Mouse (Mus musculus) thymus, postnatal 36 days (tissue): ENCODE measurements around the gene Ano10.
"Not testable (repeated sequence)": the region's sequence is repeated elsewhere in the genome, so short reads cannot be mapped to it uniquely, and the experiment has no call there.

Experiments
- DNase-seq, 2 experiments: peaks; one replicate each; pipeline ENCODE4 v3.0.0; 2022; ENCODE audit warnings: mixed read lengths in 2 of 2

Ano10 gene

GRCm38 (mm10) chr9:122294242-122294881 lies at the start of gene Ano10:
Gene Ano10 (minus strand): TSS chr9:122294423.
- DNase-seq = peak; percentile 97 to 98

- no peak for DNase-seq
Measured at GRCm38 (mm10) chr9:122343399-122343798, 49.2 kb upstream of the Ano10 start.

- DNase-seq = no peak
Measured at GRCm38 (mm10) chr9:122339972-122340371, 45.7 kb upstream of the Ano10 start.

DNA sequence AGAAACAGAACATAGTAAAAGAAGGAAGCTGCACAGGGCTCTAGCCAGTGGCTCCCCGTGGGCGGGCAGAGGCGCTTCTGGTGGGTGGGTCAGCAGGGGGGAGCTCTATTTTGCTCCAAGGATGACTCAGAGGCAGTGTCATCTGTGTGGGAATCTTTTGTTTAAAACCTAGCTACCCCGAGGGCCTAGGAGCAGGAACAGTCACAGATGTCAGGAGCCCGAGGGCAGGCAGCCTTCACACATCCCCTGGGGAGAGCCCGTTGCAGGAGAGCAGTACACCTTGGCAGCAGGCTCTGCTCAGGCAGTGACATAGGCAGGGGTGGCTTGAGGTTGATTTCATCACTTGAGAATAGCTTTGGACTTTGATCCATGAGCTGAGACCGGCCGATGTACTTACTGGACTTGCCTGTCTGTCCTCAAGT lies 43.3 kb upstream of the Ano10 start:
- no peak for DNase-seq

GRCm38 (mm10) chr9:122336677-122337076 lies 42.5 kb upstream of the Ano10 start:
- no peak for DNase-seq

DNA sequence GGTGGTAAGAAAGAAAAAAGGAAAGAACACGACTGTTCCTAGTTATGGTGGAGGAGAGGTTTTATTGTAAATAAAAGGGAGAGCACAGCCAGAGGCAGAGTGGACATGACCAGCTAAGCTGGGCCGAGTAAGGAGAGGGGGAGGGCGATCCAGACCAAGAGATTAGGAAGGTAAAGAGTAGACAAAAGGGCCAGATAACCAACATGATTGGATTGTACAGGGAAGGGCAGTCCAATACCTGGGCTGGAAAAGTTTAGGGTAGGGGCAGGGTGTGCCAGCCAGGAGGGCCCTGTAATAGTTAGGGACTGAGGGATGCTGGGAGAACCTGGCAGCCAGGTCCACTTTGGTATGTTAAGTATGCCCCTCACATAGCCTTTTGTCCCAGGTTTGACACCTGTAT lies 34.0 kb upstream of the Ano10 start:
- DNase-seq = no peak

- no peak for DNase-seq
Measured at GRCm38 (mm10) chr9:122325996-122326395, 31.8 kb upstream of the Ano10 start.

DNA sequence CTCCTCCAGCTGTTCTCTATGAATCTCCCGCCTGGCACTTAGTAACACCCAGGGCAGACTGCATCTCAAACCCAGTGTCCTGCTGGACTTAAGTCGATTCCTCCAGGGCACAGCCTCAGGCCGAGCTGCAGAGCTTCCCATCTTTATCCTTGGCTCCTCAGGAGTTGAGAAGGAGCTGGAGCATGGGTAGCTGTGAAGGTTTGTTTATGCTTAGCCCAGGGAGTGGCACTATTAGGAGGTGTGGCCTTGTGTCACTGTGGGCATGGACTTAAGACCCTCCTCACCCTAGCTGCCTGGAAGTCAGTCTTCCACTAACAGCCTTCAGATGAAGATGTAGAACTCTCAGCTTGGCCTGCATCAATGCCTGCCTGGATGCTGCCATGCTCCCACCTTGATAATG lies 28.1 kb upstream of the Ano10 start:
- no peak for DNase-seq

DNA sequence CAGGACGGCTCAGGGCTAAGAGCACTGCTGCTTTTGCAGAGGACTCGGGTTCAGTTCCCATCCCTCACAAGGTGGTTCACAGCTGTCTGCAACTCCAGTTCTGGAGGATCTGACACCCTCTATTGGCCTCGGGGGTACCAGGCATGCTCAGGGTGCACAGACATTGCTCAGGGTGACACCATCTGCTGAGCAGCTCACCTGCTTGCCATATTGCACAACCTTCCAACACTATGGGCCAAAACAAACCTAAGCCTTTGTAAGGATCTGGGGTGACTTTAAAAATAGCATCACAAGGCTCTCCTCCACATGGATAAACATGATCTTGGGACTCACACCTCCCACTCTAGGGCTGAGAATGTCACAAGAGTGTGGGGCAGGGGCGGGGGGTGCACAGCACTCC lies 26.4 kb upstream of the Ano10 start:
- no peak for DNase-seq

DNA sequence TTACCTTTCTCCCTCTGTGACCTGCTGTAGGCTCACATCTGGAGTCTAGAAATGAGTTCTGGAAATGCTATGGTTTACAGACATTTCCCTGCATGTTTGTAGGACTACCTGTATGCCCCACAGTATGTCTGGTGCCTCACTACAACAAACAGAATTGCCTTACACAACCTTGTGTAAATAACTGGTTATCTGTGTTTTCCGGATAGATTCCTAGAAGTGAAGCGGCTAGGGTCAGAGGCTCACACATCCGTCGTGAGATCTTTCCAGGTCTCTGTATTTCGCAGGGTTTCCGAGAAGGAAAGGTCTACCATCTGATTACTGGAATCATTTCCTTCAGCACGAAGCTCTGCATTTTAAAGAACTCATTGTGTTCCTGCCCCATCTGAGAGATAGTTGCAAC lies 22.3 kb upstream of the Ano10 start:
- DNase-seq = no peak

GRCm38 (mm10) chr9:122315501-122315900 lies 21.3 kb upstream of the Ano10 start:
- DNase-seq = no peak

- no peak for DNase-seq
Measured at GRCm38 (mm10) chr9:122314942-122315341, 20.7 kb upstream of the Ano10 start.

- no peak for DNase-seq
Measured at GRCm38 (mm10) chr9:122314386-122314785, 20.2 kb upstream of the Ano10 start.

DNA sequence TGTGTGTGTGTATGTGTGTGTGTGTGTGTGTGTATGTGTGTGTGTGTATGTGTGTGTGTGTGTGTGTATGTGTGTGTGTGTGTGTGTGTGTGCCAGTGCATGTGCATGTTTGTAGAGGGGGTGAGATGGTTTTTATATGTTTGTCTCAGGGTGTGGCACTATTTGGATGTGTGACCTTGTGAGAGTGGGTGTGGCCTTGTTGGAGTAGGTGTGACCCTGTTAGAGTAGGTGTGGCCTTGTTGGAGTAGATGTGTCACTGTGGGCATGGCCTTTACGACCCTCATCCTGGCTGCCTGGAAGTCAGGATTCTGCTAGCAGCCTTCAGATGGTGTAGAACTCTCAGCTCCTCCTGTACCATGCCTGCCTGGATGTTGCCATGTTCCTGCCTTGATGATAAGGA lies 18.9 kb upstream of the Ano10 start:
- DNase-seq = not testable (repeated sequence)

GRCm38 (mm10) chr9:122312296-122312990 lies 18.2 kb upstream of the Ano10 start:
- no peak for DNase-seq

GRCm38 (mm10) chr9:122311051-122311760 lies 17.0 kb upstream of the Ano10 start:
- no peak for DNase-seq

DNA sequence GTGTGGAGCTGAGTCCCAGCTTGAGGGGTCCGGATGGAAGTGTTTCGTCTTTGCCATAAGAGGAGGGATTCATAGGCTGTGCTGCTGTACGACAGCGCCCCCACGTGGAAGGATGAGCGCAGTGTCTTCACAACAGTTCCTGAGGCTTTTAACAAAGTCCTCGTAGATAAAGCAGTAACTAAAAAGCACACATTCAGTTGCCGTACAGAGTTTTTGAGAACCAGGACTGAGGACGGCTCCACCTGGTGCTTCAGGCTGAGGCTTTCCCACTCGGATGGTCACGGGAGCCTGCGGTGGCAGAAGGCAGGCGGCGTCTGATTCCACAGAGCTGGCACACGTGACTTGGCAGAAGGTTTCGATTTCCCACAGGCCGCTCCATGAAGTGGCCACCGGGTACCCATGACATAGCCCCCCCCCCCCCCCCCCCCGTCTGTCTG lies 16.4 kb upstream of the Ano10 start:
- peak; percentile 78 to 81 for DNase-seq

- DNase-seq = no peak
Measured at GRCm38 (mm10) chr9:122309013-122309980, 15.1 kb upstream of the Ano10 start.

- DNase-seq = no peak
Measured at GRCm38 (mm10) chr9:122305302-122305701, 11.1 kb upstream of the Ano10 start.

GRCm38 (mm10) chr9:122296169-122296568 lies 1.9 kb upstream of the Ano10 start:
- DNase-seq = no peak

DNA sequence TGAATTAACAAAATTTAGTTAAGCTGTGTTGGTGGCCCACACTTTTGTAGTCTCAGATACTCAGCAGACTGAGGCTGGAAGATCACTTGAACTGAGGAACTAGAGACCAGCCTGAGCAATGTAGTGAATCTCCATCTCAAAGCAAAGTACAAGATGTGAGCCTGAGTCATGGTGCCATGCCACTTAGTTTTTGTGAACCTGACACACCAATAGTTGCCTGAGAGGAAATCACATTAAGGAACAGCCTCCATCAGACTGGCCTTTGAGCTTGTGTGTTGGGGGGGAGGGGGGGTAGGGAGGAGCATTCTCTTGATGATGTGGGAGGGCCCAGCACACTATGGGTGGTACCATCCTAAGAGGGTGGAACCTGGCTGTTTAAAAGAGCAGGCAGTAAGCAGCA lies 1.2 kb upstream of the Ano10 start:
- DNase-seq = no peak

DNA sequence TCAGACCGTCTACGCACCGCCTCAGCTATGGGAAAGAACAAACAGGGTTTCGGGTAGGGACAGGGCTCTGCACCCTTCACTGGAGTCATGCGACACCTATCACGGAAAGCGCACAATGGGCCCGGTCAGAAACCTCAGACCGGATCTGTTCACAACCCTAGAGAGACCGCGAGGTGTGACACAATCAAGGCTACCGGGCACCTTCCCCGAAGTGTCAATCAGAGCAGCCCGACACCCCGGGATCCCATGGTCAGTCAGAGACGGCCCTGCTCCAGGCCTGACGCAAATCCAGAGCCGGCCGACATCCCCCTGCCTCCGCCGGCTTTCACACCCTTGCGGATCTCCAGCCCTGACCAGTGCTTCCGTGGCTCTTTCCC lies 370 bp downstream of the Ano10 start:
- DNase-seq = no peak

DNA sequence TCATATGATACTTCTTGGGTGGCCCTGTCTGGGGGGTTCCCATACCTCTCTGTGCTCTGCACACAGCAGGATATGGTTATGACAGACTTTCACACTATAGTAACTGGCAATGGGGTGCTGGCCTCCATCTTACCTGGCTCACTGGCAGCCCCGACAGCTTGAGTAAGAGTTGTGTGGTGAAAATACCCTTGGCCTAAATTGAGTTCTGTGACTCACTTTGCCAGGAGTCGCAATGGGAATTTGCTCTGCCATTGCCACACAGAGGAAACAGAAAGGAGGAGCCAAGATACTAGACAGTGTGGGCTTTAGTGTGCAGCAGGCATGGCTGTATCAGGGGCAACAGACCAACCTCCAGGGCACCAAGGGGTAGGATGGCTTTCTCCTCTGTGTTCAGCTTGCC lies 4.0 kb downstream of the Ano10 start:
- no peak for DNase-seq
